Mouse (Mus musculus) limb, embryonic 15.5 days (tissue): ENCODE measurements around the gene Slc30a1. TPM values are rescaled to one million over a fixed set of nuclear protein-coding genes. Genes with fewer than 3 reads are reported as not detected.

Experiments used
- ATAC-seq: fragments of 200-750 bp; cut with Nextera tagmentation; 2 replicates; pipeline ENCODE4 v1.8.0; 2017; ENCODE audit warnings: low read depth, moderate TSS enrichment; ENCODE audit not compliant: insufficient number of reproducible peaks, low FRiP score, low TSS enrichment
- H3K27ac ChIP-seq: fragments of 300-500 bp; sonication (generic); 2 replicates; pipeline ENCODE4 v1.5.1; 2015; ENCODE audit warnings: moderate library complexity, mild to moderate bottlenecking, inconsistent platforms
- H3K27me3 ChIP-seq: fragments of 300-500 bp; sonication (generic); 2 replicates; pipeline ENCODE4 v1.6.1; 2015; ENCODE audit warnings: inconsistent platforms
- H3K36me3 ChIP-seq: fragments of 300-500 bp; sonication (generic); 2 replicates; pipeline ENCODE4 v1.6.1; 2015; ENCODE audit warnings: inconsistent platforms
- H3K4me1 ChIP-seq: fragments of 300-500 bp; sonication (generic); 2 replicates; pipeline ENCODE4 v1.6.1; 2015; ENCODE audit warnings: inconsistent platforms
- H3K4me2 ChIP-seq: fragments of 300-500 bp; sonication (generic); 2 replicates; pipeline ENCODE4 v1.6.1; 2015; ENCODE audit warnings: mild to moderate bottlenecking, inconsistent platforms
- H3K4me3 ChIP-seq: fragments of 300-500 bp; sonication (generic); 2 replicates; pipeline ENCODE4 v1.5.1; 2015; ENCODE audit warnings: mild to moderate bottlenecking, inconsistent platforms
- H3K9ac ChIP-seq: fragments of 300-500 bp; sonication (generic); 2 replicates; pipeline ENCODE4 v1.6.1; 2015; ENCODE audit warnings: inconsistent platforms
- H3K9me3 ChIP-seq: fragments of 300-500 bp; sonication (generic); 2 replicates; pipeline ENCODE4 v1.6.1; 2016; ENCODE audit warnings: inconsistent platforms
- WGBS: fragments of 180-500 bp; shearing (Covaris S2); methylation state at CpG from one replicate; pipeline ENCODE4 v1.1.7; 2015; 5-methylcytosine and 5-hydroxymethylcytosine counted together
- polyA plus RNA-seq: library from polyadenylated mRNA; unstranded; fragments of >200 nt; fragmentation: Nextera tagmentation; extraction: Ambion mirVana; gene quantifications from 2 replicates; pipeline ENCODE4 v1.2.1, GENCODE M21; 2015

Slc30a1 gene
- polyA plus RNA-seq, 1 experiment from 2014 or later: 4.0 TPM

DNA sequence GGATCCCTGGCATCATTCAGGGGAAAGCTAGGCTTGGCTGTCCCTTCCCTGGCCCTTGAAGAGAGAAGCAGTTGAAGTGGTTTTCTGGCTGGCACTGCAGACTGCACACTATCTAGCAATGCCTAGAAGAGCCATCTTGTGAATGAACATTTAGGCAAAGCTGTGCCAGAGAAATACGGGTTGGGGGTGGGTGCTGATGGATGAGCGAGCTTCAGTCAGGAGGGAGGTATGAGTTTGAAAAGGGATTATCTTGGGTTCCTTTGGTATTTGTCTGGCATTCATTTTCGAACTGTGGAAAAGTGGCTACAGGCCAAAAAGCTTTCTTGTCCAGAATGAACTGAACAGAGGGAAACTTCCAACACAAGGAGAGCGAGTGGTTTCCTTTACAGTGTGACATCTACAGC, 28.0 kb upstream of the Slc30a1 start:
- Histone ChIP-seq H3K4me1 (peaks cover 11% of the 10 kb centered on the region; the same call in 1 of the 2 replicates), H3K27me3 (no peaks in the 10 kb centered on the region), H3K9me3 (no peaks in the 10 kb centered on the region), H3K9ac (no peak overlapping the region), H3K4me3 (no peak overlapping the region), H3K36me3 (no peaks in the 10 kb centered on the region), H3K4me2 (no peak overlapping the region), H3K27ac (no peak overlapping the region)
- 49% methylated on average over 4 of the region's 4 CpGs for WGBS
- no peak for ATAC-seq

DNA sequence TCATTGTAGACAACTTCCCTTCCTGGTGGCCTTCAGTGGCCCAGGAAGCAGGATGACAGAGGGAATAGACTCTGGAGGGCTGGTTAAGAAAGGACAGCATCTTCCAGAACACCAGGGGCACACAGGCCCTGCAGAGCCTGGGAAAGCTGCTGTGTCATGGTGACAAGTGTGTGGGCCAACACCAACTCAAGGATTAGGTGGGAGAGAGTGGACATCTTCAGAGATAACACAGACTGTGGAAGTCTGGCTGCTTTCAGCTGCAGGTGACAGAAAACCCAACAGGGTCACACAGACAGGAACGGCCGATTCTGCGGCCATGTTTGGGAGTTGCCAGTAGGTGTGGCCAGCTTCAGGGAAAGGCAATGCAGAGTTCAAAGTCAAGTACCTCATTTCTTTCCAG, 26.3 kb upstream of the Slc30a1 start:
- Histone ChIP-seq H3K4me3 (no peak overlapping the region), H3K9ac (no peak overlapping the region), H3K4me2 (no peak overlapping the region), H3K27me3 (no peaks in the 10 kb centered on the region), H3K36me3 (no peaks in the 10 kb centered on the region), H3K27ac (no peak overlapping the region), H3K4me1 (peaks cover 11% of the 10 kb centered on the region; the same call in 1 of the 2 replicates), H3K9me3 (no peaks in the 10 kb centered on the region)
- no peak for ATAC-seq
- WGBS: 89% methylated on average over 3 of the region's 3 CpGs

DNA sequence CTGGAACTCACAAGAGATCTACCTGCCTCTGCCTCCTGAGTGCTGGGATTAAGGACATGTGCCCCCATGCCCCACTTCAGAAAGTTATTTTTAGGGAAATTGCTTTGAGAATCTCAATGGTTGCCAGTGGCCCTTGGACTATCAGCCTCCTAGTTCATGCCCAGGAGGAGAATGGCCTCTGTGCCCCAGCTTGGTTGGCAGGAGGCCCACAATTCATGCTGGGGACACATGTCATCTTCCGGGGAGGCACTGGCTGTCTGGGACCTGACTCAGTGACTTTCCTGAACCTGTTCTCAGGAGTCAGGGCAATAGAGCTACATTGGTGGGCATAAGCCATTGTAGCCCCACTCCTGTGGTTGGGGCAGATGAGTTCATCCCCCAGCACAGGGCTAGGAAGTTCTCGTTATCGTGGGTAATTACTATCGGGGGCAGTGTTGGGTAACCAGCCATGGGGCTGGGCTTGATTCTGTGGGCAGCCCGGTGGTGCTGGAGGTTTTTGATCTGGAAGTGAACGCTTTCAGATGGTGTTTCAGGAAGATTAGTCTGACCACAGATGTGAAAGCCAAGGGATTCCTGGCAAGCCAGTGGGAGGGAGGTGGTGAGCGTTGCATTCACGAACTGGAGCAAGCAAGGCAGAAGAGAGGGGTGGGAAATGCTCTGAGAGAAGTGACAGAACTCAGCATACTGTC, 25.5 kb upstream of the Slc30a1 start:
- WGBS: 41% methylated on average over 8 of the region's 8 CpGs
- ATAC-seq: no peak
- Histone ChIP-seq H3K9me3 (no peaks in the 10 kb centered on the region), H3K4me3 (no peak overlapping the region), H3K4me1 (peaks cover 11% of the 10 kb centered on the region; the same call in 1 of the 2 replicates), H3K27me3 (no peaks in the 10 kb centered on the region), H3K9ac (no peak overlapping the region), H3K36me3 (no peaks in the 10 kb centered on the region), H3K27ac (no peak overlapping the region), H3K4me2 (no peak overlapping the region)

DNA sequence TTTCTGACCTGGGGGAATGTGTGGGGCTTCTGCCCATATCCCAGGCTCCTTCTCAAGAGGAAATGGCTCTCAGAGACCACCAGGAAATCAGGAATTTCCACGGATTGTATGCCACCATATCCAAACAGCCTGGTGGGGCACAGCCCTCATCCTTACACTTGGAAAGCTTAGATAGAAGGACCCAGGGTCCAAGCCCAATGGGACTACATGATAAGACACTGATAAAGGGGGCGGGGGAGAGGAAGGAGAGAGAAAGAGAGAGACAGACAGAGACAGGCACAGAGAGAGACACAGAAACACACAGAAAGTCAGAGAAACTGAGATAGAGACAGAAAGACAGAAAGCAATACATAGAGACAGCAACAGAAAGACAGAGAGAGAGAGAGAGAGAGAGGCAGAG, 24.9 kb upstream of the Slc30a1 start:
- Histone ChIP-seq H3K4me3 (no peak overlapping the region), H3K27me3 (no peaks in the 10 kb centered on the region), H3K36me3 (no peaks in the 10 kb centered on the region), H3K9ac (no peak overlapping the region), H3K9me3 (no peaks in the 10 kb centered on the region), H3K4me2 (no peak overlapping the region), H3K4me1 (peaks cover 11% of the 10 kb centered on the region; the same call in 1 of the 2 replicates), H3K27ac (no peak overlapping the region)
- no peak for ATAC-seq
- WGBS: 65% methylated on average over 2 of the region's 2 CpGs

DNA sequence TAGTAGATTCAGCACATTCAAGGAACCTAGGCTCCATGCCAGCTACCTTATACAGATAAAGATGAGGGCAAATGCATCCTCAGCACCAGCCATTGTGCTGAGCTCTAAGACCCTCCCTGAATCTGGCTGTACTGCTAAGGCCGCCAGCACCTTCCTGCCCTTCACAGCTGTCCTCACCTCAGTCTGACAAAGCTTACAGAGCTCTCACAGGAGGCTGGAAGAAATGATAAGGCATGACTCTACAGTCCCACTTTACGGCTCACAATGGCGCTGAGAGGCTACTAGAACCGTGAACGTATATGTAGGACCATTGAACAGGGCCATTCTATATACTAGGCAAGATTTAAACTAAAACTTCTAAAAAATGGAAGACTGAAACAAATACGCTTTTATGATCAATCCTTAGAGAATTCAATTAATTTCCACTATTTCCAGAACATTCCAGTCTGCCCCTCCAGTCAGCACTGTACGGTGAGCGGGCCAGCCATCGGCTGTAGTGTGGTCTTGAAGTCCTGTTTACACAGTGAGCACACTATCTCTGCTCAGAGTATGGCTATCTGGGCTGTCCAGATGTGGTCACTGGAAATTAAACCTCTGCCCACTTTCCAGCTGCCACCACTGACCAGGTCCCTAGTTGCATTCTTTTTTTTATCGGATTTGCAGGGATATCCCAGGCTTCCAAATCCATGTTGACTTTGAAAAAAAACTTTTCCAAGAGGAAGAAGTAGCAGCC, 23.9 kb upstream of the Slc30a1 start:
- Histone ChIP-seq H3K9me3 (no peaks in the 10 kb centered on the region), H3K27me3 (no peaks in the 10 kb centered on the region), H3K4me1 (peaks cover 11% of the 10 kb centered on the region; the same call in 1 of the 2 replicates), H3K4me3 (no peak overlapping the region), H3K9ac (no peak overlapping the region), H3K36me3 (no peaks in the 10 kb centered on the region), H3K4me2 (no peak overlapping the region), H3K27ac (no peak overlapping the region)
- 89% methylated on average over 10 of the region's 10 CpGs for WGBS
- no peak for ATAC-seq

DNA sequence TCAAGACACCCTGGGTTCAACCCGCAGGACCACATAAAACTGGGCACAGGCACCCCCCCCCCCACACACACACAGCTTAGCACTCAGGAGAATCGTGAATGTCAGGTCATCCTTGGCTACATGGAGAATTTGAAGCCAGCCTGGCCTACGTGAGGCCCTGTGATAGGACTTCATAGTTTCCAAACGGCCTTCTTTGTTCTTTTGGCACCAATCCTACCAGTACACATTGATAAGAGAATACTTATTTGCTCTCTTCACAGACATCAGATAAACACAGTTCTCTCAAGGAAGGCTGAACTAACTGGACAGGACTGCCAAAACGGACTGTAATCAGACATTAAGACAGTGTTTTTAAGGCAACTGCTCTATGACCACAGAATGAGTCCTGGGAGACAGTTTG, 22.9 kb upstream of the Slc30a1 start:
- H3K4me1 ChIP-seq: 0 out of 2 replicates have a peak, but pooled peaks cover 3% of the 10 kb centered on the region
- no peaks in the 10 kb centered on the region for H3K27me3 ChIP-seq
- H3K9ac ChIP-seq: no peak overlapping the region
- H3K27ac ChIP-seq: no peak overlapping the region
- H3K4me2 ChIP-seq: no peak overlapping the region
- ATAC-seq: no peak
- H3K4me3 ChIP-seq: no peak overlapping the region
- H3K36me3 ChIP-seq: no peaks in the 10 kb centered on the region
- 69% methylated on average over 5 of the region's 5 CpGs for WGBS
- no peaks in the 10 kb centered on the region for H3K9me3 ChIP-seq

DNA sequence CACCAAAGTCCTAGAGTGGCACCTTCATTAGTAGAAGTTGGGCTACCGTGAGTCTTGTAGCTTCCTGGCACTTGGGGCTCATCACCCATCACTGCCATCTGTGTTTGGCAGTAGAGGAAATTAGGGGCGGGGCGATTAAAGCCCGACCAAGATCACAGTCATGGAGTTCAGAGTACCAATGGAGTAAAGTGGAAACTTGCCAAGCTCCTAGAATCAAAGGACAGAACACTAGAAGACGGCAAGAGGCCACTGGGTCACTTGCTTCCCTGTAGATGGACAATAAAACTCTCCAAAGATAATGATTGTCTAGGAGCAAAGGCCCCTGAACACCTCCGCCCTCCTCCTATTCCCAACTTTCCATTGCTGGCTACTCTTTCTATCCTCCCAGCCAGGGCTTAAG, 14.7 kb upstream of the Slc30a1 start:
- Histone ChIP-seq H3K4me1 (no peaks in the 10 kb centered on the region), H3K27me3 (no peaks in the 10 kb centered on the region), H3K4me2 (no peak overlapping the region), H3K9me3 (no peaks in the 10 kb centered on the region), H3K9ac (no peak overlapping the region), H3K4me3 (no peak overlapping the region), H3K36me3 (no peaks in the 10 kb centered on the region), H3K27ac (no peak overlapping the region)
- 70% methylated on average over 6 of the region's 6 CpGs for WGBS
- ATAC-seq: no peak

DNA sequence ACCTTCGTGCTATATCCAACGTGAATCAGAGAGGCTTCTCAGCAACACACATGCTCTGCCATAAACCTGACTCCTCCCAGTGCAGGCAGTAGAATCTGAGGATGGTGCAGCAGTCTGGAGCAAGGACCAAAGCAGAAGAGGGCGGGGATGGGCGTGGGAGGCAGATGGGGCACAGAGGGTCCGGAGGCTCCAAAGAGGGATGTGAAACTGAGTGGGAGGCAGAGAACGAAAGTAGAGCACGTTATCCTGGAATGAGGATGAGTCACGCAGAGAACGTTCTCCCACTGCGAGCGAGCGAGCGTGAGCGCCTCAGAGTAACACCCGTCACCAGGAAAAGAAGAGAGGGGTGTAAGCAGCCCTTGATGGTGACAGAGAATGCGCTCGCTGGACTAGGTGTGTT, 12.2 kb upstream of the Slc30a1 start:
- no peak overlapping the region for H3K27ac ChIP-seq
- H3K36me3 ChIP-seq: no peaks in the 10 kb centered on the region
- no peak overlapping the region for H3K4me3 ChIP-seq
- H3K9me3 ChIP-seq: no peaks in the 10 kb centered on the region
- 68% methylated on average over 17 of the region's 17 CpGs for WGBS
- ATAC-seq: 0 out of 2 replicates have a peak, but pooled peaks have one; percentile 40
- no peak overlapping the region for H3K9ac ChIP-seq
- H3K27me3 ChIP-seq: no peaks in the 10 kb centered on the region
- no peak overlapping the region for H3K4me2 ChIP-seq
- H3K4me1 ChIP-seq: no peaks in the 10 kb centered on the region

DNA sequence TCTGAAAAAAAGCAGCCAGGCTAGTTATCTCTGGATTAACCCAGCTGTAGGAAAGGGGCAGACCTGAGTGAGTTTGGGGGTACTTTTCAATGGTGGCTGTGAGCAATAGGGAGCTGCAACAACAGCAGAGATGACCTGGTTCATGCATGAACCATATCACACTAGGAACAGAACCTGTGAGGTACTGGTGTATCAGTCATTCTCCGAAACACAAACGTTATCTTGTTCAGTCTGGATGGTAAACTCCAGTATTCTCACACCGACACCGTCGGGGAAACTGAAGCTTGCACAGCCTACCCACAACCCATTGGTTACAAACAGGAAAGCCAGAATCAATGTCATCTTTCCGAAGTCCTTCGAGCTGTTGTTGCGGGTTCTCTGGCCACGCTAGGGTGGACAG, 11.7 kb upstream of the Slc30a1 start:
- no peak overlapping the region for H3K9ac ChIP-seq
- H3K27ac ChIP-seq: no peak overlapping the region
- H3K9me3 ChIP-seq: no peaks in the 10 kb centered on the region
- no peaks in the 10 kb centered on the region for H3K27me3 ChIP-seq
- ATAC-seq: no peak
- H3K4me1 ChIP-seq: no peaks in the 10 kb centered on the region
- no peaks in the 10 kb centered on the region for H3K36me3 ChIP-seq
- 85% methylated on average over 9 of the region's 9 CpGs for WGBS
- H3K4me2 ChIP-seq: no peak overlapping the region
- H3K4me3 ChIP-seq: no peak overlapping the region

DNA sequence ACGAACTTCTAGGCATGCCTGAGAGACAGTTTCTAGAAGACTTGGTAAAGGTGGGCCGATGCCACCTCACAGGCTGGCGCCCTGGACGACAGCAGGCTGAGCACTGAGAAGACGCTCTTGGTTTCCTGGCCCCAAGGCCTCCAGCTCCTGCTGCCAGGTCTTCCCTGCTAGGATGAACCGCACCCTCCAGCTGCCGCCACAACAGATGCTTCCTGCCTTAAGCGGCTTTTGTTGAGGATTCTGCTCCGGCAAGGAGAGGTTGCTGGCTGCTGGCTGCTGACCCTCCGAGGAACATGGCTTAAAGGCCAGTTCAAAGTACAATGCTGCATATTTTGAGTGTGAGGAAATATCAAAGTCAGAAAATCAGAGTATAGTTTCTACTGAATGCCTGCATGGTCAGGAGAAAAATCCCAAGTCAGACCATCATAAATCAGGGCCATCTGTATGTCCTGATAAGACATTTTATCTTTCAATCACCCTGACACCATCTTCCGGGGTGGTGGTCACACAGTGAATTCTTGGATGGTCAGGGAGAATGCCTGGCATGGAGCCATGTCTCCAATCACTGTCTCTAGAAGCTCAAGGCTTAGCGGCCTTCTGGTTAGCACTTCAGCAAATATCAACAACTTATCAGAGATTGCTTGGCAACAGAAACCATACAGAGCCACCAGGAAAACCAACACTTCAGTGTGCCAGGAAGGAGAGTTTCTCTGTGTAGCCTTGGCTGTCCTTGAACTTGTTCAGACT, 9.6 kb upstream of the Slc30a1 start:
- Histone ChIP-seq H3K9ac (no peak overlapping the region), H3K4me3 (no peak overlapping the region), H3K4me2 (no peak overlapping the region), H3K36me3 (no peaks in the 10 kb centered on the region), H3K9me3 (no peaks in the 10 kb centered on the region), H3K27ac (no peak overlapping the region), H3K27me3 (no peaks in the 10 kb centered on the region), H3K4me1 (no peaks in the 10 kb centered on the region)
- no peak for ATAC-seq
- WGBS: 64% methylated on average over 12 of the region's 12 CpGs

DNA sequence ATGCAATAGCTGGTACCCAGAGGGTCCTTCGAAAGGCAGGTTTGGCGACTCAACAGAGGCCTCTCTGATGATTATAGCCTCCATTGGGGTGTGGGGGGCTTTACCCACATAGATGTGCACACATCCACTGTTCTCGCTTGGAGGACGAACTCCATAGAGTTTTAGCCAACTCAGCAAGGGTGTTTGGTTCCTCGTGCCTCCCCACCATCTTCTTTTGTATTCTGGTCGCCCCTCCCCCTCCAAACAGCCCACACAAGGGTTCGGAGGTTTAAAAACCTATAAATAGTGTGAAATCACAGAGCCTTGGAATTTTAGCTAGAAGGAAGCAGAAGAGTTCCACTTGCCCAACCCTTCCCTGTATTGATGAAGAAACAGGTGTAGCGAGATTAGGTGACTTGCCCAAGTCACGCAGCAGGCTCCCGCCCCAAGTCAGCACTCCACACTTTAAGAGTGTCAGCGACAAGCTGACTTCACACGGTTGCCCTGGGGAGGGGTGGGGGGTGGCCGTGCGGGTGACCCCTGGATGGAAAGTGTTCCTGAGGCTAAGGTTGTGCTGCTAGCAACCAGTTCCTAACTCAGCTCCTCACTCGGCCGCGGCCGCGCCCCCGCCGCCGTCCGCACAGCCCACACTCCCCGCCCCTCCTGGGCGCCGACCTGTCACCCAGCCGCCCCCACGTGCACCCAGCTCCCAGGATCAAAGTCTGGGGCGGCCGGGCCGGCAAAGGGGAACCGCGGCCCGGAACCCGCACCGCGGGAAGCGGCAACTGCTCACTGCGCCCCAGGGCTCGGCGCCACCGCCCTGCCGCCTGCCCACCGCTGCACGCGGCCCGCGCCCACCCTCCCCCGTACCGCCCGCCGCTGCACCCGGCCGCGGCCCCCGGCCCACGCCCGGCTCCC, 682 bp upstream of the Slc30a1 start:
- ATAC-seq: peak; percentile 57
- Histone ChIP-seq H3K4me3 (peak overlapping the region; percentile 86), H3K36me3 (peaks cover 9% of the 10 kb centered on the region), H3K9ac (peak overlapping the region; percentile 83), H3K27me3 (no peaks in the 10 kb centered on the region), H3K4me2 (peak overlapping the region; percentile 96), H3K9me3 (no peaks in the 10 kb centered on the region), H3K27ac (peak overlapping the region; percentile 75), H3K4me1 (peaks cover 35% of the 10 kb centered on the region)
- WGBS: 5% methylated on average over 43 of the region's 58 CpGs
